Mouse (Mus musculus): ENCODE data around the gene Gm572. TPM values are rescaled to one million over a fixed set of nuclear protein-coding genes. Genes with fewer than 3 reads are reported as not detected.

Gm572 gene
- polyA plus RNA-seq, 1 experiment from 2014 or later = not detected

DNA sequence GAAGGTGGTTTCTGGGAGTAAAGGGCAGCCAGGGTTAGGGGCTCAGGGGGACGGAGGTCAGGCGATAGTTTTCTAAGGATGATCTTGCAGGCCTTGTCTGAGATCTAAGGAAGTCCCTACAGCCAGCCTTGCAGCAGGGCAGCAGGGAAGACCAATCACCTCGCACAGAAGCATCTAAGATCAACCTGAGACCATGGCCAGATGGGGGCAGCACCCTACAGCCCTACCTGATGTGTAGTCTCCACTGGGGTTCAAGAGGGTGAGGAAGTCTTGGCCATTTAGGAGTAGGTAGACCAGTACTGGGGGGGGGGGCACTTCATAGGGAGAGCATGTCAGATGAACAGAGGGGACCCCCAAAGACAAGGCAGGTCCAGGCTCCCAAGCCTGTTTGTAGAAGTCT, 72.3 kb downstream of the Gm572 start:
- Histone ChIP-seq H3K27ac (replicated peaks; ENCODE audit: low read depth, low read length) (no peak overlapping the region), H3K27me3 (ENCODE audit: control insufficient read depth, insufficient read depth, low read length) (no peaks in the 10 kb centered on the region), H3K4me3 (ENCODE audit: low read depth, low read length) (no peak overlapping the region), H3K9me3 (replicated peaks; ENCODE audit: control insufficient read depth, low read length) (no peaks in the 10 kb centered on the region), H3K4me1 (ENCODE audit: control insufficient read depth, insufficient read depth, low read length) (peaks cover 9% of the 10 kb centered on the region), H3K9ac (replicated peaks; ENCODE audit: low read length) (no peak overlapping the region), H3K36me3 (replicated peaks; ENCODE audit: control insufficient read depth, insufficient read depth, low read depth, low read length) (no peaks in the 10 kb centered on the region), H3K4me2 (ENCODE audit: low read depth, low read length) (no peak overlapping the region)
- no peak for DNase-seq (ENCODE audit: low spot score)
- WGBS = 43% methylated on average over 3 of the region's 3 CpGs
- ATAC-seq (replicated peaks; ENCODE audit: insufficient number of reproducible peaks, low FRiP score, low TSS enrichment, low read depth) = no peak

Other genes with a start within 250 kb of the Gm572 start
- 14.2 and 14.6 TPM in 2 replicates for gene Ubiad1, start 198.5 kb upstream of the Gm572 start, polyA plus RNA-seq (2014; fragmentation: Nextera tagmentation; extraction: Ambion mirVana)
- gene Mtor, start 194.7 kb upstream of the Gm572 start, polyA plus RNA-seq (2014; fragmentation: Nextera tagmentation; extraction: Ambion mirVana) = 22.5 and 23.9 TPM in 2 replicates
- gene Angptl7, start 142.9 kb upstream of the Gm572 start, polyA plus RNA-seq (2014; fragmentation: Nextera tagmentation; extraction: Ambion mirVana) = 0.21 and 0.25 TPM in 2 replicates
- gene Exosc10, start 84.9 kb upstream of the Gm572 start, polyA plus RNA-seq (2014; fragmentation: Nextera tagmentation; extraction: Ambion mirVana) = 109 and 114 TPM in 2 replicates
- gene Srm, start 51.8 kb upstream of the Gm572 start, polyA plus RNA-seq (2014; fragmentation: Nextera tagmentation; extraction: Ambion mirVana) = 172 and 187 TPM in 2 replicates
- gene Masp2, start 40.8 kb upstream of the Gm572 start, polyA plus RNA-seq (2014; fragmentation: Nextera tagmentation; extraction: Ambion mirVana) = not detected in 2 replicates
- 206 and 240 TPM in 2 replicates for gene Tardbp, start 16.3 kb upstream of the Gm572 start, polyA plus RNA-seq (2014; fragmentation: Nextera tagmentation; extraction: Ambion mirVana)
- gene Casz1, start 161.1 kb downstream of the Gm572 start, polyA plus RNA-seq (2014; fragmentation: Nextera tagmentation; extraction: Ambion mirVana) = 1.1 and 2.9 TPM in 2 replicates